Mouse (Mus musculus): ENCODE data around the gene P3h1. TPM values are rescaled to one million over a fixed set of nuclear protein-coding genes. Genes with fewer than 3 reads are reported as not detected.
A peak's percentile ranks its signal among the peaks of the same experiment; 100 is the strongest.

The P3h1 gene
- polyA plus RNA-seq, 1 experiment, result 39.1 TPM

DNA sequence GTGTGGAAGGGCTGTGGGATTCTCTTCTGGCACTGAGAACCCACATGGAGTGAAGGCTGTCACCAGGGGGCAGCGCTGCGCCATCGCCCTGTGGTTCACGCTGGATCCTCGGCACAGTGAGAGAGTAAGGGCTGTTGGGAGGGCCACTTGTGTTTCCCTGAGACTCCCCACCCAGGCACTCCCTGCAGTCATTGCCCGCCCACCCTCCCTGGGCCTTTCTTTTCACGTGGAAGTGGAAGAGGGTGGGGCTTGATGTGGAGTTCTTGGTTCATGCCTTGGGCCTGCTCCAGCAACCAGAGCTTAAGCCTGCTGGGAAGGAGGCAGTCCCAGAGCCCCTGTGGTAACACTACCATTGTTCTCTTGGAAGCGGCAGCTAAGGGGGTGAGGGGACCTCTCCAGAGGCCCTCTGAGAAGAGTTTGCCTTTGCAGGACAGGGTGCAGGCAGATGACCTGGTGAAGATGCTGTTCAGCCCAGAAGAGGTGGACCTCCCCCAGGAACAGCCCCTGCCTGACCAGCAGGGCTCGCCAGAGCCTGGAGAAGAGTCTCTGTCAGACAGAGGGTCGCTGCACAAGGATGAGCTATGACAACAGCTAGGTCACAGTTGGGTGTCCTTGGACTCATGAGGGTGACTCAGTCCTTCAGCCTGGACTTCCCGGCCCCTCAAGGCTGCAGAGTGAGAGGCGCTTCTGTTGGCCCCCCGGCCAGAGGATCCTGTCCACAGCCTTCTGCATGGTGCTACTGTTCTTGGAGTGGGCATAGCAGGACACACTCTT is 14.9 kb downstream of the P3h1 start:
- TF ChIP-seq FLI1 (IDR thresholded peaks at IDR 0.05; ENCODE audit: low read length), result no peak
- TF ChIP-seq GATA1 (IDR thresholded peaks at IDR 0.05; ENCODE audit: borderline replicate concordance, low read length), result no peak
- Histone ChIP-seq H3K9me3 (no peaks in the 10 kb centered on the region), H3K4me3 (replicated peaks) (no peak overlapping the region), H3K27me3 (replicated peaks) (peaks cover 12% of the 10 kb centered on the region), H3K36me3 (replicated peaks; ENCODE audit: low read length) (peaks cover 65% of the 10 kb centered on the region), H3K4me1 (peaks cover 73% of the 10 kb centered on the region)

DNA sequence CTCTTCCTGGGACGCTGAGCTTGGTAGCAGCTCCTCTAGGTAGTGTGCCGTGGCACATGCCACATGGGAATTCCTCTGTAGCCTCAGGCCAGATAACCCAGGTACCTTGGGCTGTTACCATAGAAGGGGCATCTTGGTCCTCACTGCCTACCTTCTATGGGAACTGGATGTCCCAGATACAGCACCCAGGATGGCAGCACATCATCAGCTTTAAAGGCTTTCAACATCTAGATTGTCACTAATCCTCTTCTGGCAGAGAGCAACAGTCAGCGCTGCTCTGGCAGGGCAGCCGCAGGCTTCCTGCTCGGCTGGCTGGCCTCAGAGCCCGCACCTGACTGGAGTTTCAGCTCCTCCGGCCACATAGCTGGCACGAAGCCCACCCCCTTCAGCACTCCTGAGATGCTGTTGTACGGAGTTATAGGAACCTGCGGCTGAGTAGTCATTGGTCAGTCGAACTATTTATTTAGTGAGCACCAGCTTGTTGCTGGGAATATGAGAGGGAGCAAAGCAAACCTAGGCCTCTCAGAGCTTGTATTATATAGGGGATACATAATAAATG is 15.8 kb downstream of the P3h1 start:
- no peak for TF ChIP-seq GATA1 (IDR thresholded peaks at IDR 0.05; ENCODE audit: borderline replicate concordance, low read length)
- no peak for TF ChIP-seq FLI1 (IDR thresholded peaks at IDR 0.05; ENCODE audit: low read length)
- H3K36me3 ChIP-seq (replicated peaks; ENCODE audit: low read length), result peaks cover 57% of the 10 kb centered on the region
- H3K9me3 ChIP-seq, result no peaks in the 10 kb centered on the region
- peaks cover 81% of the 10 kb centered on the region for H3K4me1 ChIP-seq
- peaks cover 14% of the 10 kb centered on the region for H3K27me3 ChIP-seq (replicated peaks)
- H3K4me3 ChIP-seq (replicated peaks), result no peak overlapping the region

DNA sequence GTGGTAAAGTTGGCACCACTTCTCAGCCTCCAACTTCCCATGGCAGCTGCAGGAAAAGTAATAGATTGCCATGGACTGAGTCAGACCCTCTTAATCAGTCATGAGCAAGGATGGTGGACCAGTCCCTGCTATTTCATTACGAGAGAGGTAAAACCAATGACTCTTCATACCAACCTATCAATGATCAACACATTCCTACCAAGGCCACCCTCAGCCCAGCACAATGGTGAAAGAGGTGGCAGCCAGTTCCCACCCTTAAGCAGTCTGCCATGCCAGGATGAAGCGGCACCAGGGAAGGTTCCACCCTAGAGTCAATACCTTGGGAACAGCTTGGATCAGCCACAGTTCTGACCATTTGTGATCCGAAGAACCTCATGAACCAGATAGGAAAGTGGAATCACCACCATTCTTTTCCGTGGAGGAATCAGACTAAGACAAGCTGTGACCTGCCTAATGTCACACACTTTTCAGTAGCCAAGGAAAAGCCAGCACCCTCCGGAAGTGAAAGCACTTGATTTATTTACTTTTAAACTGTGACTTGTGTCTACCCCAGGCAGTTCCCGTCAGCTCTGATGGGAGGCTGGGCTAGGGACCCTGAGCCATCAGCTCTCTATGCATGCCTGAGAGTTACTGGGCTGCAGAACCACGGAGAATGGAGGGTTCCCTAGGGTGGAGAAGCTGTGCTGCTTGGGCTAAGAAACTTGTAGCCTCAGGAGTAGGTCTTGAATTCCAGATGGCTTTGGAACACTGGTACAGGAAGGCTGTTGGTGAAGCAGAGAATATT is 19.5 kb downstream of the P3h1 start:
- H3K36me3 ChIP-seq (replicated peaks; ENCODE audit: low read length), result peaks cover 20% of the 10 kb centered on the region
- H3K4me3 ChIP-seq (replicated peaks), result no peak overlapping the region
- H3K9me3 ChIP-seq, result no peaks in the 10 kb centered on the region
- peaks cover 24% of the 10 kb centered on the region for H3K27me3 ChIP-seq (replicated peaks)
- peaks cover 85% of the 10 kb centered on the region for H3K4me1 ChIP-seq
- TF ChIP-seq GATA1 (IDR thresholded peaks at IDR 0.05; ENCODE audit: borderline replicate concordance, low read length), result no peak
- no peak for TF ChIP-seq FLI1 (IDR thresholded peaks at IDR 0.05; ENCODE audit: low read length)

DNA sequence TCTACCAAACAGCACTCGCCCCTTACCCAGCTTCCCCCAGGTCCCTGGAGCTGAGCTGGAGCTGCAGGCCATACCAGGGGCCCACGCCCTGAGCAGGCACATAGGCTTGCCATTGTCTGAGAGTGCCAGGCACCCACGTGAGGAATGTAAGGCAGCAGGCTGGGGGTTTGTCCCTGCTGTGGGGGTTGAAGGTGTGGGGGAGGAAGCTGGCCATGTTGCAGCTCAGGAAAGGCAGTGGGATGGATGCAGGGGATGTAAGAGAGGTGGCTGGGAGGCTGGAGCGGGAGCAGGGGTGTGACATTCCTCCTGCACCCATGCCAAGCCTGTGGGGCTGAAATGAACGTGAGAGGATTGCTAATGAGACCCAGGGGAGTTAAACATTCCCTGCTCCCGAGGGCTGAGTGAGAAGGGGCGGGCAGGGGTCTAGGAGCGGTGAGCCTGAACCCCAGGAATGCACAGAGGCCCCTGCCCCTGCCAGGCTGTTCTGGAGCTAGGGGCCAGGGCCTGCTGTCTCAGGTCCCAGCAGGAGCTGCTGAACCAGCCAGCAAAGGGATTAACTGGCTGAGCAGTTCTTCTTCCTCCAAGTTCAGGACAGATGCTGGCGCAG is 21.4 kb downstream of the P3h1 start:
- Histone ChIP-seq H3K27me3 (replicated peaks) (peaks cover 26% of the 10 kb centered on the region), H3K4me3 (replicated peaks) (peak overlapping the region; percentile 31), H3K9me3 (no peaks in the 10 kb centered on the region), H3K4me1 (peaks cover 83% of the 10 kb centered on the region), H3K36me3 (replicated peaks; ENCODE audit: low read length) (peaks cover 2% of the 10 kb centered on the region)
- TF ChIP-seq GATA1 (IDR thresholded peaks at IDR 0.05; ENCODE audit: borderline replicate concordance, low read length) (no peak), FLI1 (IDR thresholded peaks at IDR 0.05; ENCODE audit: low read length) (no peak)

DNA sequence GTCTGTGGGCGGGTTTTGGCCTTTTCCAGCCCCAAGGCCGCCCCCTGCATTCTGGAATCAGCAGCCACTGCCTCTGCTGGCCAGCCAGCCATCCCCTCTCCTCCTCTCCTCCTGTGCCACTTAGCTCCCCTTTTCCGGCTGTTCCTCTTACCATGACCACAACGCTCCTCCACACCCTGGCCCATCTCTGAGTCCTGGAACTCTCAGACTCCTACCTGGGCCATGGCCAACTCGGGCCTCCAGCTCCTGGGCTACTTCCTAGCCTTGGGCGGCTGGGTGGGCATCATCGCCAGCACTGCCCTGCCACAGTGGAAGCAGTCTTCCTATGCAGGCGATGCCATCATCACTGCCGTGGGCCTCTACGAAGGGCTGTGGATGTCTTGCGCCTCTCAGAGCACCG is 22.6 kb downstream of the P3h1 start, which contains the start of gene Cldn19:
Cldn19 (plus strand) TSS at position 64 of the 400 bp plus-strand sequence.
- TF ChIP-seq FLI1 (IDR thresholded peaks at IDR 0.05; ENCODE audit: low read length) (no peak), GATA1 (IDR thresholded peaks at IDR 0.05; ENCODE audit: borderline replicate concordance, low read length) (no peak)
- Histone ChIP-seq H3K9me3 (no peaks in the 10 kb centered on the region), H3K36me3 (replicated peaks; ENCODE audit: low read length) (no peaks in the 10 kb centered on the region), H3K27me3 (replicated peaks) (peaks cover 26% of the 10 kb centered on the region), H3K4me3 (replicated peaks) (no peak within 1 kb of the TSS), H3K4me1 (peaks cover 86% of the 10 kb centered on the region)

DNA sequence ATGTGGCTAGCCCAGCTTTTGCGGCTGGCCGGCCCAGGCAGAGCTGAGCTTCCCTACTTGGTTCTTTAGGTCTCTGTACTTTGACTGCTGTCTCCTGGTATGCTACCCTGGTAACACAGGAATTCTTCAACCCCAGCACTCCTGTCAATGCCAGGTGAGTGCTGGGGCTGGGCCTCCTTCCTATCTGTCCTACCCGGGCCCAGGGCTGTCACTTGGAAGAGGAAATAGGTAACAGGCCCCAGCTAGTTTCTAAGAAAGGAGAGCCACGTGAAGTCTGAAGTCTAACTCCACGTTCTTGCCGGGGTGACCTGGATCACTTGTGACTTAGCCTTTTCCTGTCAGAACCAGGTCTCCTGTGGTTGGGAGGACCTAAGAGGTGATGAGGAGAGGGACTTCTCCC is 24.4 kb downstream of the P3h1 start:
- Histone ChIP-seq H3K4me1 (peaks cover 87% of the 10 kb centered on the region), H3K27me3 (replicated peaks) (peaks cover 16% of the 10 kb centered on the region), H3K9me3 (no peaks in the 10 kb centered on the region), H3K4me3 (replicated peaks) (no peak overlapping the region), H3K36me3 (replicated peaks; ENCODE audit: low read length) (no peaks in the 10 kb centered on the region)
- TF ChIP-seq FLI1 (IDR thresholded peaks at IDR 0.05; ENCODE audit: low read length) (no peak), GATA1 (IDR thresholded peaks at IDR 0.05; ENCODE audit: borderline replicate concordance, low read length) (no peak)

DNA sequence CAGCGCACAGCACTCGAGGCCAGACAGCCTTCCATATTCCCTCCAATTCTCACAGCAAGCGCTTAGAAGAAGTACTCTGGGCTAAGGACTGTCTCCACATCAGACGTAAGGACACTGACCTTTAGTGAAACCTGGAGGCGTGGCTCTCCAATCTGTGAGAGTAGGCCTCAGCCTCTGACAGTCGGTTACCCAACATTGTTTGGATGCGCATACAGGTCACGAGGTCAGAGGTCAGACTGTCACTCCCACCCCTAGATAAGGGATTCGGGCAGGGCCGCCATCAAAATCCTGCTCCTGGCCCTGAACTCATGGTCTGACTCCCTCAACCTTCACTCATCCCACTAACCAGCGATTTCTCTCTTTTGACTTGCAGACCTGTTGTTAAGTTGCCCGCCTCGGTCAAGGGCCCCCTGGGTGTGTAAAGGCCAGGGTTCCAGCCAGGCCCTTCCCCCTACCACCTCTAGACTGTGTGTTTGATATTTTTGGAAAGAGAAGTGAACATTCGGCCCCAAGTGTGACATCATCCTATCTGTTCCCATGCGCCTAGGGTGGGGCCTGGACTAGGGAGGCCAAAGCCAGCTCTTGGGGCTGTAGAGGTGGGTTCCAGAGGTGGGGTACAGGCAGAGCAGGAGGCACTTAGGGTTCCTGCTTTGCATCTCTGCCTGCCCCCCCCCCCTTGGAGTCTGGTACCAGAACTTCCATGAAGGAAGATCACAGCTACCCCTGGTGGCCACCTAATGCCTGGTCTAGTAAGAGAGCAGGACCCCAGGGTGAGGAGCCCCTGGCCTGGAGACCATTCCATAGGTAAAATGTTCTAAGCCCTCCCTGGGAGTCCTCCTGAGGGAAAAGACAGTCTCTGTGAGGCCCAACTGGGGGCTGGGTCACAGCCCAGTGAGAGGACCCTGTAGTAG is 26.9 kb downstream of the P3h1 start:
- Histone ChIP-seq H3K4me3 (replicated peaks) (no peak overlapping the region), H3K36me3 (replicated peaks; ENCODE audit: low read length) (no peaks in the 10 kb centered on the region), H3K27me3 (replicated peaks) (peaks cover 4% of the 10 kb centered on the region), H3K4me1 (peaks cover 74% of the 10 kb centered on the region), H3K9me3 (no peaks in the 10 kb centered on the region)
- TF ChIP-seq FLI1 (IDR thresholded peaks at IDR 0.05; ENCODE audit: low read length) (no peak), GATA1 (IDR thresholded peaks at IDR 0.05; ENCODE audit: borderline replicate concordance, low read length) (no peak)

DNA sequence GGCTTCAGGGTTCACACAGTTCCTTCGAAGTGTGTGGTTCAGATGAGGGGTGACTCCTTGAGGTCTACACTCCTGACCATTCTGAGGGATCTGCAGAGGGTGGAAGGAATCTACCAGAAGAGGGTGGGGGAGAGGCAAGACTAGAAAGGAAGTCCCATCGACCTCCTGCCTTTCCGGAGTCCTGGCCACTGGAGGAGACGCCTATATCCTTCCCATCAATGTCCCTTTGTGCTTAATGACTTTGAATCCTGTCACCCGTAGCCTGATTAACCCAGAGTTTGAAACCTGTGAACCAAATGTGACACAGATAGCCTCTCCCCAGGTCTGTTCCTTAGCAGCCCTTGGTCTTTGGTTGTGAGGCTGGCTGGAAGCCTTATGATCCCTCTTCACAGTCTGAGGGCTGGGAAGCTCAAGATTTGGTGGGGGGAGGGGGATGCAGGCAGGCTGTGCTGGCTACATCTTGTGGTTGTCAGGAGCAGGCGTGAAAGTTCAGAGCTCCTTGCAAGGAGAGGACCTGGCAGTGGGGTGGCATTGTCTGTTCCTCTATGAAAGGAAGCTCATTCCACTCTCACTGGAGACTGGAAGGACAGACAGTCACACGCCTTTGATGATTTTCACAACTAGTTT is 28.5 kb downstream of the P3h1 start:
- peaks cover 2% of the 10 kb centered on the region for H3K27me3 ChIP-seq (replicated peaks)
- TF ChIP-seq GATA1 (IDR thresholded peaks at IDR 0.05; ENCODE audit: borderline replicate concordance, low read length) (no peak), FLI1 (IDR thresholded peaks at IDR 0.05; ENCODE audit: low read length) (no peak)
- no peaks in the 10 kb centered on the region for H3K36me3 ChIP-seq (replicated peaks; ENCODE audit: low read length)
- peaks cover 64% of the 10 kb centered on the region for H3K4me1 ChIP-seq
- no peak overlapping the region for H3K4me3 ChIP-seq (replicated peaks)
- H3K9me3 ChIP-seq, result no peaks in the 10 kb centered on the region

All from megakaryocyte, embryonic 14.5 days (primary cell).